Mouse (Mus musculus): ENCODE measurements around the gene Aldh1a3. TPM values are rescaled to one million over a fixed set of nuclear protein-coding genes. Genes with fewer than 3 reads are reported as not detected.

The Aldh1a3 gene
- polyA plus RNA-seq, 1 experiment = 2.3 TPM

DNA sequence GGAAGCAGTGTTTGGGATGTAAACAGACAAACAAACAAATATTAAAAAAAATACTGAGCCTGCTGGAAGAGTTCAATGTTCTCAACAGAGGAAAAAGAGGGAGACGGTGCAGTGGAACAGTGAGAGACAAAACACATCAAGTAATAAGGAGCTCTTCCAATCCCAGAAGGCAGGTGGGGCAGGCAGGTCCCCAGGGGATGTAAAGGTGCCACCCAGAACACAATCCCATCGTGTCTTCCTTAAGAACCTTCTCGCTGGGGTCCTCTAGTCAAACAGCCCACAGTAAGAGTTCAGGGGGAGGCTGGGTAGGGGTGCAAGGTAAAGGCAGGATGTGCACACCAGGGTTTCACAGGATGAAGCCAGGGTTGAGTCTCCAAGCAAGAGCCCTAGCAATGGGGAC is 53.9 kb downstream of the Aldh1a3 start:
- DNase-seq (ENCODE audit: extremely low spot score in 1 of 2, low spot score in 1 of 2) = no peak

DNA sequence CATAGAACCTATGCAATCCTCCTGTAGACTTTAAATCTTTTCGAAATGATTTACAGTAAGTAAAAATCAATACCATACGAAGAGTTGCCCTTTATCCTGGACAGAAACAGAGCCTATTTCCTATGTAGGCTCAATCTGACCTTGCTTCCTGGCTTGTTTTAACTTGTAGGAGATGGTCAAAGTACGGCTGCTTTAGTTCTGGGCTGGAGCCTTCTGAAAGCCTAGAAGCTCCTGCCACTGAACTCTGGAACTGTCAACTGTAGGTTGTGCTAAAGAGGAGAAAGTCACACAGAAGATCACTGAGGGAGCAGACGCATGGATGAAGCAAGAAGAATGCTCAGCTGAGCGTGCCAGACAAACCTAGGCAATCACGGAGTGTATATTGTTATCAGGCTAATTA is 56.3 kb downstream of the Aldh1a3 start:
- DNase-seq (ENCODE audit: extremely low spot score in 1 of 2, low spot score in 1 of 2) = no peak

DNA sequence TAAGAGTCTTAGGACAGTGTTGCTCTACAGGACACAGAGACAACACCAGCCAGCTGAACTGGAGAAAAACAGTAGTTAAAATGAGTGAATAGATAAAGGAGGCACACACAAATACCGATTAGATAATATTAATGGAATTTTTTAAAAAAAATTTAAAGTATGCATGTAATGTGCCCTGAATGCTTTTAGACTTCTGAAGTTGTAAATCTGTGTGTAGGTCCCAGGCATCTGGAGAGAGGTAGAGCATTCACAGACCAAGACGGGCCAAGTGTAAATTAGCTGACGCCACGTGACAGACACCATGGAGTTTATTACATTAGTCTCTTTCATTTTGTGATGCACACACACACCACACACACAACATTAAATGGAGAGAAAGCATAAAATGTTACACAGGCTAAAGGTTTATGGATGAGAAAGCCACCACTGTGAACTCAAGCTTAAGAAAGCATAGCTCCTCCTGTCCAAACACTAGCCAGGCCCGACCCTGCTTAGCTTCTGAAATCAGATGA is 57.3 kb downstream of the Aldh1a3 start:
- DNase-seq (ENCODE audit: extremely low spot score in 1 of 2, low spot score in 1 of 2) = no peak

DNA sequence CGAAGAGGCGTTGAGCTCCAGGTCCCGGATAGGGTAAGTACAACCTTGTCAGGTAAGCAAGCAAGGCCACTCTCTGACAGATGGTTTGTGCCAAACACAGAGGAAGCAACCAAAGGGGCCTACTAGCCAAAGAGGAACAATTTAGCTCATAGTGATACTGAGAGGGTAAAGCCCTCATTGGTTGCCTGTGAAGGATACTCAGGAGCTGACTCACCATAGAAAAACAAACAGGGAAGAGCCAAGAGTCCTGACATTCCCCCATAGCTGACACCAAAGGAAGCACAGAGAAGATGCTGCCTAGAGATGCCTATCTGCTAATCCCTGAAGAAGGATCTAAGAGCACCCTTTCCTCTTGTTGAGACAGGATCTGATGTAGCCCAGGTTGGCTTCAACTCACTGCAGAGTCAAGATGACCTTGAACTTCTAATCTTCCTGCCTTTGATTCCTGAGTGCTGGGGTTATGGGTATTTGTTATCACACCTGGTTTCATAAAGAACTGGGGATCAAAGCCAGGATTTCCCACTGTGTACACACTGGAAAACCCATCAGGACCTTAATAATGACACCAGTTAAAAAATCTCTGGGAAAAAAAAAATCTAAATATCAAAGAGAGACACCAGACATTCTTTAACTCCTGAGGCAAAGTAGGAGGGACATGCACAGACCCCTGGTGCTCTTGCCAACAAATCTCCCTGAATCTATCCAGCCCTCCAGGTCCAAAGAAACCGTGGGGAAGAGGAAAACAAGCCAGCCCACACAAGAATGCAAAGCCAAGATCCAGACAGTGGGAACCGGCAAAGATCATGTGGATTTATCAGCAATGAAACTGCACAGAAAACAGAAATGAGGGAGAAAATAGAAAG is 58.0 kb downstream of the Aldh1a3 start:
- DNase-seq (ENCODE audit: extremely low spot score in 1 of 2, low spot score in 1 of 2) = no peak

DNA sequence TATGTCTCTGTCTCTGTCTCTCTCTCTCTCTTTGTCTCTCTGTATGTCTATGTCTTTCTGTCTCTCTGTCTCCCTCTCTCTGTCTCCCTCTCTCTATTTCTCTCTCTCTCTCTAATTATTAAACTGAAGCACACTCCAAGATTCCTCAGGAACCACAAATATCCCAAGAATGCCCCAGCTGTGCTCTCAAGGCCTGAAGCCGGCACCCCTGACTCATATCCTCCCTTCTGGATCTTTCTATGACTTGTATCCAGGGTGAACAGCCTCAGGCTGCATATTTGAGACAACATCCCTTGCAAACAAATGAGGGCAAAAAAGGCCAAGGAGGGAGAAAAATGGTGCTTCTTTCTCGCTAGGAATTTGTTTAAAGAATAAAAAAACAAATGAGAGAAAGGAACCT is 61.4 kb downstream of the Aldh1a3 start, which contains the start of gene Gm10974:
TSS of gene Gm10974 (plus strand) at position 2 of the 400 bp plus-strand sequence.
- no peak for DNase-seq (ENCODE audit: extremely low spot score in 1 of 2, low spot score in 1 of 2)

DNA sequence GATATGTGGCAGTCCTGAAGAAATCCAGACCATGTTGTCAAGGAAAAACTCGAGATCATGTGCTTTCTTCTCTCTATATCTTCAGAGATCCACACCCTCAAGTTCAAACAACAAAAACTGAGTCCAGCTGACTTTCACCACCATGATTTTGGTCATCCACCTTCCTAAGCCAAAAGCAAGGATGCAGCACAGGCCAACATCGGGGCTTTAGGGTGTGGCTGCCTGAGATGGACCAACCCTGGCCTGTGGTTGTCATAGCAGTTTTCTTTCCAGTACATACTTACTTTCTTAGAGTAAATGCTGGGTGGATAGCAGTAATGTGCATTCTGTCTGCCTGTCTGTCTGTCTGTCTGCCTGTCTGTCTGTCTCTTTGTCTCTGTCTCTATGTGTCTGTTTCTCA is 61.9 kb downstream of the Aldh1a3 start:
- DNase-seq (ENCODE audit: extremely low spot score in 1 of 2, low spot score in 1 of 2) = no peak

DNA sequence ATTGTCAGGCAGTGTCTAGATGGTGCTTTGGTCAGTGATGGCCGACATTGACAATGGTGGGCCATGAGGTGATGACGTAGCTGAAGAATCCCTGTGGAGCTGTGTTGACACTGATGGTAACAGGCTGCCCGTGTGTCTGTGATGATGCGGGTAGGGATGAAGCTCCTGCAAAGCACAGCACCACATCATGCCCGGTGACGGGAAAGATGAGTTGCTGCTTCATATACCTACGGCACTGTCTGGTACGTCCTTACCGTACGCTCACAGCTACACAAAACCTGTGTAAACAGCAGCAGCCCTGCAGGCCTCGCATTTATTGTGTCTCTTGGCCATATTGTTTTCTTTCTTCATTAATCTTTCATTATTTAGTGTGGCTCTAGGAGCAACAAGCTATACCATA is 62.8 kb downstream of the Aldh1a3 start:
- no peak for DNase-seq (ENCODE audit: extremely low spot score in 1 of 2, low spot score in 1 of 2)

DNA sequence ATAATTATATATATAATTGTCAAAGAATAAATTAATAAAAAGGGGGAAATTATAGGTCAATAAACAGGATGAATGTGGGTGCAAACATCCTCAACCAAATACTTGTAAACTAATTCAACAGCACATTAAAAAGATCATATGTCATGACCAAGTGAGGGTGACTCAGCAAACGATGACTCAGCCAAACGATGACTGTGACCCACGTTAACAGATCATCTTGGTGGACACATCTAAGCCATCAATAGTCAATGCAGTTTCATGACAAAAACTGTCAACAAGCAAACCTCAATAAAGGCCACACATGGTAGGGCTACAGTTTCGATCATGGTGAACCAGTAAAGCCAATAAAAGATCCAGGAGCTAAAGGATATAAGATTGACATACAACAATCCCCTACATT is 68.3 kb downstream of the Aldh1a3 start:
- DNase-seq (ENCODE audit: extremely low spot score in 1 of 2, low spot score in 1 of 2) = no peak

DNA sequence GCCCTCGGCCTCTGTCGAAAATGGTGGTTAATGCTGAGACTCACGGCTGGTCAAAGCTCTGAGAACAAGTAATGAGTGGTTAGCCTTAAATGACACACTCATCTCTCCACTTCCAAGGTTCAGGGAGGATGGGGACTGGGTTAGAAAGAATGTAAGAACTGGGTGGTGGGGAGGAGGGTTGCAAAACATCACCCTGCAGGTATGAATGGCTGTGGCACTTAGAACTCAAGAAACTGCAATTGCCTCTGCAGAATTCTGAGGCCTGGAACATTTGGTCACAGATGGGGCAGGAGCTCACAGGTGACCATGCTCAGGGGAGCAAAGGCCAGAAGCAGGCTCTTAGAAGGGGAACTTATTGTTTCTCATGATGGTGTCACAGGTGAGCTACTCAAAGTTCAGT is 68.9 kb downstream of the Aldh1a3 start:
- no peak for DNase-seq (ENCODE audit: extremely low spot score in 1 of 2, low spot score in 1 of 2)

DNA sequence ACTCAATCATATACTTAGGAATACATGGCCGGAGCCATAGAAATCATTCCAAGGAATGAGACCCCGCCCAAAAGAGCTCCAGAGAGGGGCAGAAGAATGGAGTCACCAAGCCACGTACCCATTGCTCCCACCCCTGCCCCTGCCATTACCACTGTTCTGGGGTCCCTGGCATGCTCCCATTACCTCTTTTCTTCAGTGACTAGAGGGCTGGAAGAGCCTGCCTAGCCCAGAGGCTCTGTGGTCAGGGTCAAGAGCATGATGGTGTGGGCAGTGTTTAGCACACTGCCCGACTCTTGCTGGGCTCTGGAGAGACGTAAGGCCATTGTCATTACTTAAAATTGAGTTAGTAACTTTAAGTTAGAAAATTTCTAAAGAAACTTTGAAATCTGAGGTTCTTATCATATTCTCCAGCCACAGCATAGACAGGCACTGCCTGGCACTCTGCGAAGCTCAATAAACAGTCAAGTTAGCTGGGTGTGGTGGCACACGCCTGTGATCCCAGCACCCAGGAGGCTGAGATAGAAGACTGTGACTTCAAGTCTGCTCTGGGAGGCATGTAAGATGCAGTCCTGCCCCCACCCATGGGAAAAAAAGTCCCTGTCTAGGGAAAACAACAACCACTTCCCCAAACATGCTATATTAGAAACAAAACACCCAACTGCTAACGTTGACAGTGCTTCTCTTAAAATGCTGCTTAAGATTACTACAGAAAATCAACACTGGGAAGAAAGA is 71.4 kb downstream of the Aldh1a3 start:
- no peak for DNase-seq (ENCODE audit: extremely low spot score in 1 of 2, low spot score in 1 of 2)

DNA sequence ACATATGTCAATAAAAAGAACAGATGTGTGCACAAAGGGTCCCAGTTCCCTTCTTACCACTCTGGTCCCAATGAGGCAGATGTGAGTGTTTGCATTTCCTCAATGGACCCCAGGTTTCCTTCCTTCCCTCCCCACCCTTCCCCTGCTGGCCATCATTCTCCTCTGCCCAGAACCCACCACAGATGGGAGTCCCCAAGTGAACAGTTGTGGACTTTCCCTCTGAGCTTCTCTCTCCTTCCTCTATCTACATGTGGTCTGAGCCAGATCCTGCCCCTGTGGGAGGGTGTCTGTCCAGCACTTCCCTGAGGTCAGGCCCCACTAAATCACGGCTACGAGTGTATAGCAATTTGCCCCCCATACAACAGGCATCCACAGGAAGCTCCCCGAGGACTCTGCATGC is 72.4 kb downstream of the Aldh1a3 start:
- no peak for DNase-seq (ENCODE audit: extremely low spot score in 1 of 2, low spot score in 1 of 2)

DNA sequence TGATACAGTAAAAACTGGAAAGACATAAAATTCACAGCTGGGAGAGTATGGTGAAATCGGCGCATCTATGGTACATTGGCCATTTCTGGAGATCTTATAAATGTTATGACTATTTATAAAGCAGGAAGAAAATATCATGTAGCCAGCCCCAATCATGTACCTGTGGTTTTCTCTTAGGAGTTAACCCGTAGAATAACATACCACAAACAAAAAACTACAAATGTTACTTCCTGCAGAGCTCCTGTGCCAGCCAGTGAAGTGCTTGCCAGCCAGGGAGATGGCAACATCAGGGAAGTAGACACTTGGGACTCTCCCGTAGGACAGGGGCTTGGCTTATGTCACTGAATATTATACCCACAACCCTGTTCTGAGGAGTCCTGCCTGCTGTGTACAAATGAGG is 76.2 kb downstream of the Aldh1a3 start:
- no peak for DNase-seq (ENCODE audit: extremely low spot score in 1 of 2, low spot score in 1 of 2)

DNA sequence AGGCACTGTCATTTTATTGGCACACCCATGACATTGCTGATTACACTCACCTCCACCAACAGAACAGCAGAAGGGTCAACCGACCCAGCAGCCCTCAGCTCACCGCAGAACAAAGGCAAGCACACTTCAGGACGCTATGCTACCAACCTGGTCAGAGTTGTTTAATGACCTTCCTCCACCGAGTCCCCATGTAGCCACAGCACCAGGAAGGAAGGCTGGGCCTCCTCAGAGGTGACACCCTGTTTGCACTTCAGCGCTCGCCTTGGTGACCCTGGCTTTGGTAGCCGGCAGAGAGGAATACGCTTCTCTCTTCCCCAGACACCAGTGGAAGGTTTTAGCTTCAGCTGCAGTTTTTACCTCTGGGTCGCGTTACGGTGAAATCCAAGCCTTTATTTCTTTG is 77.6 kb downstream of the Aldh1a3 start:
- DNase-seq (ENCODE audit: extremely low spot score in 1 of 2, low spot score in 1 of 2) = no peak

DNA sequence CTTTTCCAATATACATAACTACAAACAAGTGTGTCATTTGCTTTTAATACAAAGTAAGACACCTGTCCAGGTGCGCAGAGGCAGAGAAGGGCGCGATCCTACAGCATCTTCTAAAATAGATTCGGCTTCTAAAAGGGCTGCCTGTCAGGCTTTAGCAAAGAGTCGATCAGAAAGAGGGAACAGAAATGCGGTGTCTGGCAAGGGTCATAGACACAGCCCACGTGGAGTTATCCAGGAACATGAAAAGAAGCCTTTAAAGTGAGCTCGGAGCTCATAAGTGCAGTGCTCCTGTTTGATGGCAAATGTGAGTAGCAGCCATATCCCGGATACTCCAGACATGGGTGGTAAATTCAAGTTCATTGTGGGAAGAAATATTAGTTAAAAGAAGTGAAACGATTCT is 78.7 kb downstream of the Aldh1a3 start:
- DNase-seq (ENCODE audit: extremely low spot score in 1 of 2, low spot score in 1 of 2) = no peak

DNA sequence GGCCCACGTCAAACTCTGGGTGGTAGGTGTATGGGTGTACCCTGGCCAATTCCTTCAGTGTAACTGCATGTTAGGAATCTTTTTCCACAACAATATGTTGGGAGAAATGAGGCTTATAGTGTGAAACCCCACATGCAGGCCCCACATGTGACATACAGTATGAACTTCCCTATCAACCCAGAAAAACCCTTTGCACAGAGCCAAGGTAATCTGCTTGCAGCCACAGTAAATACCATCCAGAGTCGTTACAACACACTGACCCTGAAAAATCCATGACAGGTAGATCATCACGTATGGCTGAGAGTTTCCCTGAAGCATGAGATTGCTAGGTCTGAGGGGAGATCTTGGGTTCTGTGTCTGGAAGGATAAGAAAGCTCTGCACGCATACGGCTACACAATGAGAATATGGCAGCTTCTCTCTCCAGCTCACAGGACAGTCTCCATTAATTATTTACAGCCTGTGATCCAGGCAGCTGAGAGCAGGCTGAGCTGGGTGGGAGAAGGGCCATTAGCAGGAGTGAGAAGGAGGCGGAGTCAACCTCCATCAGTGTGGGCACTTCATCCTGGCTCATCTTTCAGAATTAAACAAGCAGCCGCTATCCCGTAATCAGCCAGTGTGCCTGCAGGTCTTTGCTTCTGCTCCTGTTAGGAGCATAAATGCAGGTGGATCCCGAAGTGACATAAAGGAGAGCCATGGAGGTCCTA is 80.2 kb downstream of the Aldh1a3 start:
- DNase-seq (ENCODE audit: extremely low spot score in 1 of 2, low spot score in 1 of 2) = no peak

DNA sequence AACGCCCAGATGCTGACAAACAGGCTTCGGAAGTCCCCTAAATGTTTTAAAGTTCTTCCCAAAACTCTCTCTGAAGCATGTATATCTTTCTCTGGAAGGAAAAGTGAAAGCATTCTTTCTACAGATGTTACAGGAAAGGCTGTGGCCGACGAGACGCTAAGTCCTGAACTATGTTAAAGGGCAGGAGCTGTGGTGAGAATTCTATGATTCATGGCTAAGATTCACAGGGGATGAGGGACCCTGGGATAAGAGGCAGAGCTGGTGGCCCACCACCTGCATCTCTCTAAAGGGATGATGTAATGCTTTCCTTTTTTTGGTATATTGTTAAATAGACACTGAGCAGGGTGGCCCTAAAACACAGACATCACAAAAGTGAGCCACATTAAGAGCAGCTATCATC is 84.0 kb downstream of the Aldh1a3 start:
- DNase-seq (ENCODE audit: extremely low spot score in 1 of 2, low spot score in 1 of 2) = no peak

DNA sequence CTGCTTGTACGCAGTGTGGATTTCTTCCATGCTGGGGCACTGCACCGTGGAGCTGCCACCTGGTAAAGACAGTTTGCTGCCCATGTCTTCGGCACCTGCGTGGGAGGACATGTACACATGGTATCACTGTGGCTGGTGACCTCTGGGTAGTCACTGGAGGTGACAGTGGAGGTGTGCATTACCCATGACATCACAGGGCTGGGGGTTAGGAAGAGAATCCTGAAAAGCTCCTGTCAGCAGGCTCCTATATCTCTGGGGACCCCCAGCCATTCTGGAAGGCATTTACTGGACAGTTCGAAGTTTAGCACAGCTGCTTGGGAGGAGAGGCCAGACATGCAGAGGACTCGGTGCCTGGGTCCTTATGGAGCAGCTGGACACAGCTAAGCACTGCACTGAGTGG is 84.5 kb downstream of the Aldh1a3 start:
- DNase-seq (ENCODE audit: extremely low spot score in 1 of 2, low spot score in 1 of 2) = no peak

DNA sequence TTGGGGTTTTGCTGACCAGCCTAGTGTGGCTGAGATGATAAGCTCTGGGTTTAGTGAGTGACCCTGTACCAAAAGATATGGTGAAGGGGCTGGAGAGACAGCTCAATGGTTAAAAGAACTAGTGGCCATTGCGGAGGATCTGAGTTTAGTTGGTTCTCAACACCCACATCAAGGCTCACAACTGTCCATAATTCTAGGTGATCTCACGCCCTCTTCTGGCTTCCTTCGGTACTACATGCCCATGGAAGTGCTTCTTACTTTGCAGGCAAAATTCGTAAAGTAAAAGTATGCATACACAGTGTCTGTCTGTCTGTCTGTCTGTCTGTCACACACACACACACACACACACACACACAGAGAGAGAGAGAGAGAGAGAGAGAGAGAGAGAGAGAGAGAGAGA is 85.0 kb downstream of the Aldh1a3 start:
- peak in 1 of 2 experiments; percentile 54 for DNase-seq (ENCODE audit: extremely low spot score in 1 of 2, low spot score in 1 of 2)

All from frontal cortex, adult 2 months (tissue).